Mouse (Mus musculus) G1E (cell line): ENCODE measurements around the gene Lmf1. TPM values are rescaled to one million over a fixed set of nuclear protein-coding genes. Genes with fewer than 3 reads are reported as not detected.

Experiments
- ATAC-seq: 2 replicates; pipeline ENCODE4 v1.8.0; 2016; ENCODE audit warnings: mild to moderate bottlenecking; ENCODE audit not compliant: insufficient number of reproducible peaks, poor library complexity, low FRiP score, severe bottlenecking; ENCODE audit errors: extremely low read depth
- DNase-seq: peaks from one replicate; pipeline ENCODE4 v3.0.0; 2012; ENCODE audit warnings: low spot score
- H3K27me3 ChIP-seq: 2 replicates; pipeline ENCODE4 v1.6.1; 2012; ENCODE audit warnings: mild to moderate bottlenecking, low read length, inconsistent platforms; ENCODE audit not compliant: insufficient read depth
- H3K36me3 ChIP-seq: replicated peaks from 2 replicates; pipeline ENCODE3; 2012; ENCODE audit warnings: mild to moderate bottlenecking, inconsistent platforms
- H3K4me1 ChIP-seq: 2 replicates; pipeline ENCODE4 v1.6.1; 2012; ENCODE audit warnings: low read depth, low read length, inconsistent platforms, mixed read lengths; ENCODE audit not compliant: insufficient read depth
- H3K4me3 ChIP-seq: 2 replicates; pipeline ENCODE4 v1.5.1; 2012; ENCODE audit warnings: low read depth, mild to moderate bottlenecking, inconsistent platforms, low read length, moderate library complexity, mixed read lengths
- H3K9me3 ChIP-seq: replicated peaks from 2 replicates; pipeline ENCODE4 v1.6.1; 2012; ENCODE audit warnings: inconsistent platforms
- CTCF ChIP-seq: IDR thresholded peaks from 2 replicates; pipeline ENCODE4 v1.5.1; 2012; ENCODE audit warnings: low read depth, low read length, inconsistent platforms, mixed read lengths
- GATA1 ChIP-seq: IDR thresholded peaks from 2 replicates; pipeline ENCODE4 v1.6.1; 2012; ENCODE audit warnings: borderline replicate concordance, low read length, inconsistent platforms, mixed read lengths
- GATA2 ChIP-seq: IDR thresholded peaks from 2 replicates; pipeline ENCODE4 v1.6.1; 2012; ENCODE audit warnings: low read depth, low read length, inconsistent platforms, borderline replicate concordance
- POLR2AphosphoS5 ChIP-seq: IDR thresholded peaks from 2 replicates; pipeline ENCODE4 v1.6.1; 2012; ENCODE audit warnings: low read depth, low read length, inconsistent platforms; ENCODE audit not compliant: insufficient replicate concordance
- TAL1 ChIP-seq: conservative IDR thresholded peaks from 2 replicates; pipeline ENCODE4 v1.6.1; 2012; ENCODE audit warnings: low read depth, low read length, inconsistent platforms, mixed read lengths
- polyA plus RNA-seq: library from polyadenylated mRNA; stranded (reverse); fragments of >175 nt; gene quantifications from 2 replicates; pipeline ENCODE4 v1.2.3, GENCODE M21; 2012
- total RNA-seq, 2 experiments: library from RNA; stranded (forward) in 1 of 2; stranded (reverse) in 1 of 2; fragments of 200-1000 nt in 1 of 2; fragments of >200 nt in 1 of 2; fragmentation: Nextera tagmentation in 1 of 2; gene quantifications; 2 replicates each; pipeline ENCODE4 v1.2.3; 2014 to 2017

Gene Lmf1
- total and polyA plus RNA-seq, 3 experiments: 8.8 to 29.9 (median 16.2) TPM

- ATAC-seq (no peak), DNase-seq (no peak)
- peaks cover 29% of the 10 kb centered on the region for H3K4me1 ChIP-seq
- H3K27me3 ChIP-seq: peaks cover 63% of the 10 kb centered on the region
- peaks cover 7% of the 10 kb centered on the region for H3K36me3 ChIP-seq
- H3K4me3 ChIP-seq: no peak overlapping the region
- TF ChIP-seq TAL1 (no peak), CTCF (no peak), GATA2 (no peak), POLR2AphosphoS5 (no peak), GATA1 (no peak)
- no peaks in the 10 kb centered on the region for H3K9me3 ChIP-seq
Measured at GRCm38 (mm10) chr17:25575208-25575971, 3.5 kb upstream of the Lmf1 start.

- Histone ChIP-seq H3K4me1 (peaks cover 27% of the 10 kb centered on the region), H3K36me3 (peaks cover 13% of the 10 kb centered on the region), H3K27me3 (peaks cover 57% of the 10 kb centered on the region), H3K4me3 (no peak overlapping the region), H3K9me3 (no peaks in the 10 kb centered on the region)
- TF ChIP-seq GATA2 (no peak), POLR2AphosphoS5 (no peak), GATA1 (no peak), CTCF (no peak), TAL1 (no peak)
- ATAC-seq: no peak
- DNase-seq: no peak
Measured at GRCm38 (mm10) chr17:25576034-25576433, 2.9 kb upstream of the Lmf1 start.

- no peaks in the 10 kb centered on the region for H3K9me3 ChIP-seq
- H3K4me1 ChIP-seq: peaks cover 32% of the 10 kb centered on the region
- no peak for ATAC-seq
- no peak for TF ChIP-seq POLR2AphosphoS5
- no peak for TF ChIP-seq TAL1
- TF ChIP-seq GATA1: no peak
- TF ChIP-seq CTCF: no peak
- TF ChIP-seq GATA2: no peak
- peaks cover 46% of the 10 kb centered on the region for H3K27me3 ChIP-seq
- no peak overlapping the region for H3K4me3 ChIP-seq
- DNase-seq: no peak
- H3K36me3 ChIP-seq: peaks cover 25% of the 10 kb centered on the region
Measured at GRCm38 (mm10) chr17:25577263-25577662, 1.6 kb upstream of the Lmf1 start.

- Histone ChIP-seq H3K27me3 (peaks cover 42% of the 10 kb centered on the region), H3K4me1 (peaks cover 36% of the 10 kb centered on the region), H3K36me3 (peaks cover 26% of the 10 kb centered on the region), H3K9me3 (no peaks in the 10 kb centered on the region), H3K4me3 (no peak overlapping the region)
- TF ChIP-seq TAL1: no peak
- no peak for TF ChIP-seq GATA1
- no peak for TF ChIP-seq POLR2AphosphoS5
- TF ChIP-seq GATA2: no peak
- no peak for TF ChIP-seq CTCF
- DNase-seq (no peak), ATAC-seq (no peak)
Measured at GRCm38 (mm10) chr17:25577702-25578101, 1.2 kb upstream of the Lmf1 start.

GRCm38 (mm10) chr17:25579332-25580047 lies 605 bp downstream of the Lmf1 start:
- peaks cover 54% of the 10 kb centered on the region for H3K4me1 ChIP-seq
- DNase-seq (no peak), ATAC-seq (no peak)
- H3K4me3 ChIP-seq: peak overlapping the region; percentile 76
- peaks cover 27% of the 10 kb centered on the region for H3K36me3 ChIP-seq
- peaks cover 24% of the 10 kb centered on the region for H3K27me3 ChIP-seq
- TF ChIP-seq TAL1: no peak
- no peak for TF ChIP-seq POLR2AphosphoS5
- no peaks in the 10 kb centered on the region for H3K9me3 ChIP-seq

- no peak for TF ChIP-seq CTCF
- no peak for TF ChIP-seq GATA1
- TF ChIP-seq GATA2: no peak
- no peak for TF ChIP-seq POLR2AphosphoS5
- TF ChIP-seq TAL1: no peak
- peaks cover 56% of the 10 kb centered on the region for H3K4me1 ChIP-seq
- DNase-seq (no peak), ATAC-seq (no peak)
- H3K36me3 ChIP-seq: peaks cover 53% of the 10 kb centered on the region
- peaks cover 6% of the 10 kb centered on the region for H3K27me3 ChIP-seq
- no peaks in the 10 kb centered on the region for H3K9me3 ChIP-seq
- H3K4me3 ChIP-seq: no peak overlapping the region
Measured at GRCm38 (mm10) chr17:25582076-25582475, 3.2 kb downstream of the Lmf1 start.
